Mouse (Mus musculus) T-helper 2 cell (primary cell): ENCODE data around the gene Palb2.
"Not testable (repeated sequence)": the region's sequence is repeated elsewhere in the genome, so short reads cannot be mapped to it uniquely, and the experiment has no call there.

ENCODE experiments used
- in situ Hi-C: fragments of 300-600 bp; cut with MboI, MseI; formaldehyde crosslinking; loops from one replicate; pipeline ENCODE4 v1.15.1; 2025; ENCODE audit warnings: high pct_unique_total_duplicates

Gene Palb2

GRCm38 (mm10) chr7:122101014-122101746, 31.6 kb downstream of the Palb2 start:
- in situ Hi-C loops = not testable (repeated sequence)

DNA sequence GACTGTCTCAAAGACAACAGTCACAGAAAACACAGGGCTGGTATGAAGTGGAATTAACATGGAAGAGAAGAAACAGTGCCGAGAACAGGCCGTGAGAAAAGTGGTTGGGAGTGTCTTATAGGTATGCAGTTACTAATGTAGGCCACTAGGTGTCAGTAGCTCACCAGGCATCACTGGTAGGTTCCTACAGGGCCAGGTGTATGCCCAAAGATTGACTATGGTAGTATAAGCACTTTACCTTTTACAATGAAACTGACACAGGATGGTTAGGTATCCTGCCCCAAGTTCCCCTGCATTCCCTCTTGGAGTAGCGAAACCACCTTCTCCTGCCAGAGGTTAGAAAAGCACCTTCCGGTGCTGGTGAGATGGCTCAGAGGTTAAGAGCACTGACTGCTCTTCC, 33.6 kb downstream of the Palb2 start:
- in situ Hi-C loops = loop anchor here (10.0 kb wide), 1 partner anchor 896 kb away; no protein-coding TSS in a partner anchor

DNA sequence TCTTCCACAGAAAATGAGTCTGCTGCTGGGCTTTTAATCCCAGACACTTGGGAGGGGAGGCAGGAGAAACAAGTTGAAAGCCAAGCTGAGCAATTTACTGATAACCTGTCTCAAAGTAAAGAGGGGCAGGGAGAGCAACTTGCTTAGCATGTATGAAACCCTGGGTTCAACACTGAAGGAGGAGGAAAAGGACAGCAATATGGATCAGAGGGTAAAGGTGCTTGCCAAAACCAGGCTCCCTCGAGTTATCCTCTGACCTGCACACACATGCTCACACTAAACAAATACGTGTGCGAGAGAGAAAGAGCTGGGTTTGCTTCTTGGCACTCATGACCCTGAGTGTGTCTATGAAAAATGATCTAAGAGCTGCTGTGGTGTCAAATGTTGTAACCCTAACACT, 34.8 kb downstream of the Palb2 start:
- in situ Hi-C loops = loop anchor here (10.0 kb wide), 1 partner anchor 897 kb away; no protein-coding TSS in a partner anchor

- in situ Hi-C loops = loop anchor here (10.0 kb wide), 1 partner anchor 900 kb away; no protein-coding TSS in a partner anchor
These were observed 38.0 kb downstream of the Palb2 start for GRCm38 (mm10) chr7:122094564-122095330.

DNA sequence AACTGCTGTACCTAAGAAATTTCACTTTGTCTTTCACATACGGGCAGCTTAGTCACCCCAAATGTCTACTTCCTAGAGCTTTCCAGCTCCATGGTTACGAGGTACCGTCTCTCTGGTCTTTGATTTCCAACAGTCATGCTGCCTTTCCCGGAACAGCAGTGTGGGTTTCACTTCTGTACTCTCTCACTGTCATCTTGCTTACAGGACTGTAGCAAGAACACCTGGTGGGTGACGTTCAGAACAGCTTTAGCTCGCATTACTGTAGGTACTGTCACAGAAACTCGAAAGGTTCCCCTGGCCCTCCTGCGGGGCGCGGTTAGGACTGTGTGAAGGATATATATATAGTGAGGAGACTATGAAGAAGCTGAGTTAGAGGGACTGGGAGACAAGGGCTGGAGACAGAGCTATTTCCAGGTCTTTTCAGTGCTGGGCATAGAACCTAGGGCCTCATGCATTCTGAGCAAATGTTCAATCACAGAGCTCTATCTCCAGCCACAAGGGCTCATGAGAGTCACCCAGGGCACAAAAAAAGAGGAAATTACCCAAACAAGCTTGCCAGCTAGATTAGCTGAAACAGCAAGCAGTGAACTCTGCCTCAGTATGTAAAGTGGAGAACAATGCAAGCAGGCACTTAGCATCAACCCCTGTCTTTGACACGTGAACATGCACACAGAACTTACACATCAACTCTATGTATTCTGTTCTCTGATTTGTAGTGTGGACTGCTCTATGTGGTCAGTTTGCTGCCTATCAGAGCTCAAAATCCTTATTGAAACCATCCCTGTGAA, 45.4 kb downstream of the Palb2 start:
- in situ Hi-C loops = loop anchor here (5.0 kb wide), 1 partner anchor 100 kb away; no protein-coding TSS in a partner anchor

GRCm38 (mm10) chr7:122081071-122081470, 51.7 kb downstream of the Palb2 start:
- in situ Hi-C loops = no loop called here

DNA sequence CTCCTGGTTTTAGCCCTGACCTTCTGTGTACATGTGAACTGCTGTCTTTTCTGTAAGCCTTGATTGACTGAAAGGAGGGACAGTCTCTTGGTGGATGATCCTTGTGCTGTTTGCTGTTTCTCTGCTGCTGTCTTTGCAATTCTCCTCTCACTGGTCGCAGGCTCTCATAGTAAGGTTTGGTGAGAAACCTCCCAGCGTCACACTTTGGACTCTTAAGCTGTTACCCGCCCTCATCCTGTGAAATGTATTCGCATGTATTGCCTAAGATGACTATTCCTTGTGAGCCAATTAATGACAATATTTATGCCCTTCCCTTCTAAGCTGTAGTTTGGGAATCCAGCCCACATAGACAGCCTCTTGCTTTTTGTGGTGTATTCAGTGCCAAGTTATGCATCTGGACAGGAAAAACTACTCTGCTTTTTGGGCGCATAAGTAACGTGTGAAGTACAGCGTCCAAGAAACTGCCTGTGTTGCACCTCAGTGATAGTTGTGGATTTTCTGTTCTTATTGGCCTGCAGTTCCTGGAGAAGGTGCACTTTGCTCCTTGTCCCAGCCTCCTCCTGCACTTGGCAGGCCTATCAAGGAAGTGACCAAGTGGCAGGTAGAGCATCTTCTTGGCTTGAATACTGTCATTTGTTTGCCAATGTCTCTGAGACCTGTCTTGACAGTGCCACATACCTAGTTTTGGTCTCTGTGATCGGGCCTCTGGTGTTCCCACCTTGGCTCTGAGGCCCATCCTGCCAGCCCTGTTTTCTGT, 52.8 kb downstream of the Palb2 start:
- in situ Hi-C loops = loop anchor here (10.0 kb wide), 1 partner anchor 1295 kb away; no protein-coding TSS in a partner anchor

DNA sequence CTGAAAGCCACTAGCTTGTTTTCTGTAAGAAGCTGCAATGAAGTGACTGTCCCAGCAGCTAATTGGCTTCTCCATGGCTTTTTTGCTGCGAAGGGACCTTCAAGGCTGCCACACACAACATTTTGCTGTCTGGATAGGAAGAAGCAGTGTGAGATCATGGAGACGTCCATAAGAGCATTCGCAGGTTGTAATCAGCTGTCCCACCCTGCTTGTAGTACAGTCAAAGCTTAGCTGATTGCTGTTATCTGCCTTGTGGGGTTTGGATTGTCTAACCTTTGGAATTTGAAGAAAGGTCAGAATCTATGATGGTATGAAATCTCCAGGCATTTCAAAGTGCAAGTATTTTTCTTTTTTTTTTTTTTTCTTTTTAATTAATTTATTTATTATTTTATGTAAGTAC, 58.4 kb downstream of the Palb2 start:
- in situ Hi-C loops = loop anchor here (10.0 kb wide), 1 partner anchor 1300 kb away; no protein-coding TSS in a partner anchor

DNA sequence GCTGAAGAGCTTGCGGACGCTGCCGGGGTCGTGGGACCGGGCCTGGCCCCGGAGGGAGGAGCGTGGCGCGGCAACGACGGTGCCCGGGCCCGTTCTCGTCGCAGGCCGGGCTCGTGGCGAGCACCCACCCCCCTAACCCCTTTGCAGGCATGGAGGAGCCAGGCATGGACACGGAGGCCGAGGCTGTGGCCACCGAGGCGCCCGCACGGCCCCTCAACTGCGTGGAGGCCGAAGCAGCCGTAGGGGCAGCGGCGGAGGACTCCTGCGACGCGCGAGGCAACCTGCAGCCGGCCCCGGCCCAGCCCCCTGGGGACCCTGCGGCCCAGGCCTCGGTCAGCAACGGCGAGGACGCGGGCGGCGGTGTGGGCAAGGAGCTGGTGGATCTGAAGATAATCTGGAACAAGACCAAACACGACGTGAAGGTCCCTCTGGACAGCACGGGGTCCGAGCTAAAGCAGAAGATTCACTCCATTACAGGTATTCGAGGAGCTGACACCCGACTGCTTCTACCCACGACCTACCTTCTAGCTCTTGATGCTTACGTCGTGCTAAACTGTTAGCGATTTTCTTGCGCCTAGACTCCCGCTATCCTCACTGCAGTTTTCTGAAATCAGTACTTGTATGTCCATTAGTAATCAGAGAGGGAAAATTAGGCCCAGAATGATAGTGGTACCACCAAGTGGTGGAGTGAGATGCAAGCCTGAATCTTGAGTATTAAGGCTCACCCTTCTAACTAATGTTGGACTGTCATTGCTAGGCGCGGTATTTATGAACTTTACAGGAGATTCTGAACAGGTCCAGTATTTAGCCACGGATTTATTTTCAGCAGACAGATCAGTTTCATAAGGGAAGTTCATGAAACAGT, 65.0 kb downstream of the Palb2 start:
- in situ Hi-C loops = no loop called here

- in situ Hi-C loops = no loop called here
These were observed 65.8 kb downstream of the Palb2 start, which contains the start of the genes Ubfd1 and Ears2 for GRCm38 (mm10) chr7:122066945-122067516. Gene Ubfd1 (plus strand): TSS chr7:122067175. Gene Ears2 (minus strand): TSS chr7:122067263.

- in situ Hi-C loops = no loop called here
These were observed 66.5 kb downstream of the Palb2 start for GRCm38 (mm10) chr7:122066102-122066944.

DNA sequence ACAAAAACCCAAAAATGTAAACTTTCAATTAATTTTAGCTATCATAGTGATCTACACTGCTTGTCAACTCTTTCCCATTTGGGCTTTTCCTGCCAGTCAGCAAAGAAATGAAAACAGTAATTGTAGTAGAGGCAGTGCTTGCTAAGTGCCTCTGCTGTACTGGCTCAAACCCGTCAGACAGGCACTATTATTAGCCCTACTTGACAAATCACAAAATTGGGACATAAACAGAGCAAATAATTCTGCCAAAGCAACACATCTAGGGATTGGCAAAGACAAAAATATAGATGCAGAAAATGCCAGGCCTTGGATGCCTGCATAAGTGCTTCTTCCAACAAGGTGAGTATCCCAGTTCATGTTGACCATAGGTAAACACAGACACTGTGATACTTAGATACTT, 67.1 kb downstream of the Palb2 start:
- in situ Hi-C loops = no loop called here
